Mouse (Mus musculus) left cerebral cortex, postnatal 4 days (tissue): ENCODE results near the gene Phpt1. TPM values are rescaled to one million over a fixed set of nuclear protein-coding genes. Genes with fewer than 3 reads are reported as not detected.

Experiments
- DNase-seq: peaks from one replicate; pipeline ENCODE4 v3.0.0-alpha.2; 2022
- intact Hi-C: fragments of 180-260 bp; cut with DNase I; formaldehyde crosslinking; loops from one replicate; pipeline ENCODE4 v1.15.1; 2025
- total RNA-seq, 2 experiments: library from RNA; stranded (reverse); gene quantifications; 2 replicates each; pipeline ENCODE4 v1.2.3; 2021

The Phpt1 gene
- total RNA-seq, 2 experiments from 2014 or later = 77.1 to 79.5 TPM

GRCm38 (mm10) chr2:25533707-25534106 lies 41.3 kb downstream of the Phpt1 start:
- no peak for DNase-seq
- intact Hi-C loops = no loop called here

- intact Hi-C loops = no loop called here
- DNase-seq = no peak
Observed at GRCm38 (mm10) chr2:25526510-25527302, 48.3 kb downstream of the Phpt1 start.

Other genes with a start within 250 kb of the Phpt1 start
- 10 to 100 TPM; 51.0 to 61.3 TPM for gene Man1b1, start 242.9 kb downstream of the Phpt1 start, total RNA-seq
- 10 to 100 TPM; 23.0 to 27.3 TPM for gene Dpp7, start 218.9 kb downstream of the Phpt1 start, total RNA-seq
- 1 to 10 TPM; 6.5 to 7.3 TPM for gene Uap1l1, start 209.5 kb downstream of the Phpt1 start, total RNA-seq
- gene Sapcd2, start 202.9 kb downstream of the Phpt1 start, total RNA-seq = 10 to 100 TPM; 11.7 to 11.8 TPM
- gene Entpd2, start 179.3 kb downstream of the Phpt1 start, total RNA-seq = 1 to 10 TPM; 6.8 to 7.2 TPM
- 100 to 1,000 TPM; 478 to 490 TPM for gene Npdc1, start 175.9 kb downstream of the Phpt1 start, total RNA-seq
- under 1 TPM in 1 of 2 experiments, not detected in 1; 0.16 TPM for gene Fut7, start 152.0 kb downstream of the Phpt1 start, total RNA-seq
- gene Abca2, start 146.5 kb downstream of the Phpt1 start, total RNA-seq = 10 to 100 TPM; 78.4 to 99.2 TPM
- gene Clic3, start 118.4 kb downstream of the Phpt1 start, total RNA-seq = under 1 TPM in 1 of 2 experiments, not detected in 1; 0.52 TPM
- 10 to 100 TPM; 83.1 to 92.4 TPM for gene Paxx, start 114.1 kb downstream of the Phpt1 start, total RNA-seq
- 100 to 1,000 TPM; 665 to 881 TPM for gene Ptgds, start 105.2 kb downstream of the Phpt1 start, total RNA-seq
- gene Lcn12, start 81.3 kb downstream of the Phpt1 start, total RNA-seq = not detected
- gene Fbxw5, start 74.5 kb downstream of the Phpt1 start, total RNA-seq = 100 to 1,000 TPM; 117 TPM
- gene C8g, start 73.5 kb downstream of the Phpt1 start, total RNA-seq = 1 to 10 TPM in 1 of 2 experiments, under 1 TPM in 1; 0.98 to 1.3 TPM
- gene Traf2, start 28.3 kb downstream of the Phpt1 start, total RNA-seq = 1 to 10 TPM; 7.5 to 8.6 TPM
- gene Edf1, start 17.4 kb downstream of the Phpt1 start, total RNA-seq = 100 to 1,000 TPM; 154 to 155 TPM
- 1 to 10 TPM; 1.8 to 2.9 TPM for gene Mamdc4, start 379 bp downstream of the Phpt1 start, total RNA-seq
- 10 to 100 TPM; 49.0 to 59.4 TPM for gene Ajm1, start 6.5 kb upstream of the Phpt1 start, total RNA-seq
- 10 to 100 TPM; 85.9 to 87.1 TPM for gene Rabl6, start 33.3 kb upstream of the Phpt1 start, total RNA-seq
- not detected for gene Ccdc183, start 42.5 kb upstream of the Phpt1 start, total RNA-seq
- gene Tmem141, start 46.8 kb upstream of the Phpt1 start, total RNA-seq = 10 to 100 TPM; 21.7 to 27.1 TPM
- 1 to 10 TPM; 1.0 to 1.6 TPM for gene Fcna, start 52.8 kb upstream of the Phpt1 start, total RNA-seq
- not detected for gene Lcn8, start 77.9 kb upstream of the Phpt1 start, total RNA-seq
- gene Lcn5, start 82.7 kb upstream of the Phpt1 start, total RNA-seq = not detected
- gene Lcn6, start 101.6 kb upstream of the Phpt1 start, total RNA-seq = not detected
- not detected for gene Lcn10, start 107.5 kb upstream of the Phpt1 start, total RNA-seq
- gene Obp2a, start 124.8 kb upstream of the Phpt1 start, total RNA-seq = not detected
- gene Bmyc, start 131.5 kb upstream of the Phpt1 start, total RNA-seq = 10 to 100 TPM; 75.2 to 76.6 TPM
- not detected for gene Obp2b, start 161.8 kb upstream of the Phpt1 start, total RNA-seq
- gene Lcn3, start 190.3 kb upstream of the Phpt1 start, total RNA-seq = not detected
- gene Lcn11, start 201.8 kb upstream of the Phpt1 start, total RNA-seq = not detected
- not detected for gene Gm13539, start 207.0 kb upstream of the Phpt1 start, total RNA-seq
- gene Glt6d1, start 240.6 kb upstream of the Phpt1 start, total RNA-seq = not detected
- gene Lcn9, start 247.9 kb upstream of the Phpt1 start, total RNA-seq = not detected